Mouse (Mus musculus) cerebellum, adult 2 months (tissue): ENCODE measurements around the gene Gas1.

Experiments used
- CTCF ChIP-seq: fragments of 200-500 bp; IDR thresholded peaks from 2 replicates; pipeline ENCODE4 v1.5.1; 2011; ENCODE audit warnings: low read depth, mild to moderate bottlenecking, control low read depth, low read length, moderate library complexity, borderline replicate concordance; ENCODE audit not compliant: insufficient read depth
- POLR2A ChIP-seq: fragments of 200-500 bp; IDR thresholded peaks from 2 replicates; pipeline ENCODE4 v1.6.1; 2011; ENCODE audit warnings: low read length, control low read depth, borderline replicate concordance; ENCODE audit not compliant: insufficient read depth

GRCm38 (mm10) chr13:60170898-60171715, 6.1 kb downstream of the Gas1 start:
- TF ChIP-seq POLR2A (no peak), CTCF (no peak)
